Mouse (Mus musculus) bone marrow, adult 2 months (tissue): Measurements from ENCODE around the gene Cavin1. TPM values are rescaled to one million over a fixed set of nuclear protein-coding genes. Genes with fewer than 3 reads are reported as not detected.

Experiments
- H3K27ac ChIP-seq: fragments of 200-500 bp; 2 replicates; pipeline ENCODE4 v1.5.1; 2012; ENCODE audit warnings: low read depth, mild to moderate bottlenecking, control low read depth, inconsistent platforms, low read length; ENCODE audit not compliant: control insufficient read depth, poor library complexity, insufficient read depth
- H3K4me1 ChIP-seq: fragments of 200-500 bp; 2 replicates; pipeline ENCODE4 v1.6.1; 2011; ENCODE audit warnings: low read length; ENCODE audit not compliant: control insufficient read depth, insufficient read depth
- H3K4me3 ChIP-seq: fragments of 200-500 bp; replicated peaks from 2 replicates; pipeline ENCODE3; 2011; ENCODE audit warnings: mild to moderate bottlenecking, low read depth, low read length, control low read depth; ENCODE audit not compliant: control insufficient read depth
- CTCF ChIP-seq: fragments of 200-500 bp; IDR thresholded peaks from 2 replicates; pipeline ENCODE4 v1.5.1; 2011; ENCODE audit warnings: low read length, control low read depth; ENCODE audit not compliant: control insufficient read depth, insufficient read depth
- POLR2A ChIP-seq: fragments of 200-500 bp; IDR thresholded peaks from 2 replicates; pipeline ENCODE4 v1.6.1; 2011; ENCODE audit warnings: low read depth, mild to moderate bottlenecking, control low read depth, low read length, borderline replicate concordance; ENCODE audit not compliant: control insufficient read depth
- WGBS: fragments of 180-500 bp; shearing (Covaris S2); methylation state at CpG from one replicate; pipeline ENCODE4 v1.1.7; 2018; 5-methylcytosine and 5-hydroxymethylcytosine counted together
- polyA plus RNA-seq: library from polyadenylated mRNA; stranded (reverse); fragments of >200 nt; gene quantifications from 2 replicates; pipeline ENCODE4 v1.2.4, GENCODE M21; 2011; ENCODE audit warnings: low replicate concordance; ENCODE audit not compliant: missing spikeins, insufficient read depth, insufficient read length

The Cavin1 gene
- polyA plus RNA-seq, 1 experiment = 71.2 TPM

GRCm38 (mm10) chr11:100988674-100989073 lies 18.0 kb upstream of the Cavin1 start:
- TF ChIP-seq POLR2A (no peak), CTCF (no peak)
- Histone ChIP-seq H3K4me1 (peaks cover 2% of the 10 kb centered on the region; the same call in 1 of the 2 replicates), H3K27ac (no peak overlapping the region), H3K4me3 (no peak overlapping the region)
- 26% methylated on average over 3 of the region's 3 CpGs for WGBS

DNA sequence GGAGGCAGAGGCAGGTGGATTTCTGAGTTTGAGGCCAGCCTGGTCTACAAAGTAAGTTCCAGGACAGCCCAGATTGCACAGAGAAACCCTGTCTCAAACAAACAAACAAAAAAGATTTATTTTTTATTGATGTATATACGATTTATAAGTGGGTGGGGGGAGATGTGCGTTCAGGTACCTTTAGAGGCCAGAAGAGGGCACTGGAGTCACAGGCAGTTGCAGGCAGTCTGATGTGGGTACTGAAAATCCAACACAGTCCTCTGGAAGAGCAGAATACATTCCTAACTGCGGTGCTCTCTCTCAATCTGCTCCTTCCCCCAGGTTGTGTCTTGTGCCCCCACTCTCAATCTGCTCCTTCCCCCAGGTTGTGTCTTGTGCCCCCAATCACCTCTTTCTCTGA lies 14.9 kb upstream of the Cavin1 start:
- H3K27ac ChIP-seq = no peak overlapping the region
- no peak overlapping the region for H3K4me3 ChIP-seq
- no peaks in the 10 kb centered on the region; the same call in 1 of the 2 replicates for H3K4me1 ChIP-seq
- TF ChIP-seq CTCF (peak; percentile 71), POLR2A (no peak)
- 80% methylated on average over 3 of the region's 3 CpGs for WGBS

DNA sequence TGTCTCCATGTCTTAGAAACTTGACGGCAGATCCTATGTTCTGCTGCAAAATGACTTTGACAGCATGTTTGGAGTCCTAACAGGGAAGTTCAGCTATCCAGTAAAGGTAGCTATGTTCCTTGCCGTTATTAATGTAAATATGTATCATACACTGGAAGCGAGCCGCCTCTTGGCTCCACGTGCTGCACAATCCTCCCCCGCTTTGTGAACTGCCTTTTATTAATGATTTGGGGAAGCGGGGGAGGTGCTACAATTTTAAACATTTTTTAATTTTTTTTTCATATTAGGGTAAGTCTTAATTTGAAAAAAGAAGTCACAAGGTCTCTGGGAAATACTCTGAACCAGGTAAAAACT lies 13.1 kb upstream of the Cavin1 start:
- TF ChIP-seq CTCF (no peak), POLR2A (no peak)
- no peak overlapping the region for H3K27ac ChIP-seq
- H3K4me1 ChIP-seq = no peaks in the 10 kb centered on the region; the same call in 1 of the 2 replicates
- 58% methylated on average over 7 of the region's 7 CpGs for WGBS
- no peak overlapping the region for H3K4me3 ChIP-seq

DNA sequence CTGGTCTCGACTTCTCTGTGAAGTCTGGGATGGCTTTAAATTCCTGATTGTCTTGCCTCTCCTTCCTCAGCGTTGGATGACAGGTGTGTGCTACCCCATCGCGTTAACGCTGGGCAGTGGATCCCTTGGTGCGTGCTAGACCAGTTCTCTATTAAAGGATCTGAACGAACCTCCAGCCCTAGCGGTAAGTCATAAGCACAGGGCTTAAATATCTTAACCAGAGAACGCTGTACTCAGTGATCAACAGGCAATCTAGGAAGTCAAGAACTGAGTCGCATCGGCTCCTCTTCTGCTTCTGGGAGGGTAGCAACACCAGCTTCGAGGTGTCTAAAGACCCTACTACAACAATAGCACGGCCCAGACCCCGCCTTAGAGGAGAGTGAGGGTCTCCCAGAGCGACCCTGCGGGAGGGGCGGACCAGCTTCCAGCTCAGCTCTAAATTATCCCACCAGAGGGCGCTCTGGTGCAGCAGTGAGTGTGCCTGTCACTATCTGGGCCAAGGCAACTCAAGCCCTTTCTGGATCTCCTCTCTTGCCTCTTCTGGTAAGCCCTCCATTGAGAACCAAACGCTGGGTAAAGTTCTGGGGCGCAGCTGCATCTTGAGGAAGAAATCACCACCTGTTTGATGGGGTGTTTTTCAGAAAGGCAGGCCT lies 12.6 kb upstream of the Cavin1 start:
- Histone ChIP-seq H3K27ac (no peak overlapping the region), H3K4me1 (no peaks in the 10 kb centered on the region; the same call in 1 of the 2 replicates), H3K4me3 (no peak overlapping the region)
- TF ChIP-seq POLR2A (no peak), CTCF (peak; percentile 97)
- 3% methylated on average over 20 of the region's 20 CpGs for WGBS

GRCm38 (mm10) chr11:100982087-100982486 lies 11.4 kb upstream of the Cavin1 start:
- no peak overlapping the region for H3K4me3 ChIP-seq
- WGBS = 52% methylated on average over 8 of the region's 8 CpGs

DNA sequence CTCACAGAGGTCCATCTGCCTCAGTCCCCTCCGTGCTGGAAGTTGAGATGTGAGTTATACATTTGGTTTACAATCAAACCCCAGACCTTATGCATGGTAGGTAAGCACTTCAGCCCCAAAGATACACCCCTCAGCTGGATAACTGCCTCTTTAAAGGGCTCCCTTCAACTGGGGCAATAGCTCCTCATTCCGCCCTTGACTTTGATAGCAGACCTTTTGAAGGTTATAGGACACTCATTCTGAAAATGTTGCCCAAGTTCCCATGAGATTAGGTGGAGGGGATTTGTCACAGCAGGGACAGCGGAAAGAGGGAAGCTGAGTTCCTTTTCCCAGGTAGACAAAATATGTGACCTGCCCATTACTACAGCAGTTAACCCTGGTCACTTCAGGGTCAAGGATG lies 10.5 kb upstream of the Cavin1 start:
- no peaks in the 10 kb centered on the region; the same call in 1 of the 2 replicates for H3K4me1 ChIP-seq

More at GRCm38 (mm10) chr11:100982087-100982486, 11.4 kb upstream of the Cavin1 start:
- TF ChIP-seq POLR2A (no peak), CTCF (no peak)
- Histone ChIP-seq H3K27ac (no peak overlapping the region), H3K4me1 (no peaks in the 10 kb centered on the region; the same call in 1 of the 2 replicates)

GRCm38 (mm10) chr11:100980438-100980837 lies 9.8 kb upstream of the Cavin1 start:
- no peak for TF ChIP-seq CTCF
- no peak for TF ChIP-seq POLR2A
- H3K4me1 ChIP-seq = no peaks in the 10 kb centered on the region; the same call in 1 of the 2 replicates
- H3K27ac ChIP-seq = no peak overlapping the region
- no peak overlapping the region for H3K4me3 ChIP-seq
- WGBS = 54% methylated on average over 1 of the region's 1 CpGs

More for the DNA sequence above, 10.5 kb upstream of the Cavin1 start:
- Histone ChIP-seq H3K4me3 (no peak overlapping the region), H3K27ac (no peak overlapping the region)
- TF ChIP-seq CTCF (no peak), POLR2A (no peak)
- WGBS = 81% methylated on average over 3 of the region's 3 CpGs

- H3K4me1 ChIP-seq = no peaks in the 10 kb centered on the region; the same call in 1 of the 2 replicates
- WGBS = 77% methylated on average over 8 of the region's 8 CpGs
These were observed 9.2 kb upstream of the Cavin1 start for GRCm38 (mm10) chr11:100979887-100980286.

More at GRCm38 (mm10) chr11:100979887-100980286, 9.2 kb upstream of the Cavin1 start:
- TF ChIP-seq CTCF = no peak
- no peak for TF ChIP-seq POLR2A
- no peak overlapping the region for H3K4me3 ChIP-seq
- H3K27ac ChIP-seq = no peak overlapping the region
